Mouse (Mus musculus) gastrocnemius, adult 8-10 months (tissue): ENCODE results near the gene Trmt1. TPM values are rescaled to one million over a fixed set of nuclear protein-coding genes. Genes with fewer than 3 reads are reported as not detected.
A peak's percentile ranks its signal among the peaks of the same experiment; 100 is the strongest.

Experiments
- DNase-seq, 2 experiments: peaks; one replicate each; pipeline ENCODE4 v3.0.0; 2022; ENCODE audit warnings: low spot score in 2 of 2
- total RNA-seq, 4 experiments: library from RNA; stranded (reverse); gene quantifications; 2 replicates each; pipeline ENCODE4 v1.2.4; 2022

Trmt1 gene
- total RNA-seq, 4 experiments from 2014 or later = 44.9 to 73.7 (median 53.5) TPM

GRCm38 (mm10) chr8:84689091-84689915 is 3.2 kb downstream of the Trmt1 start:
- peak; percentile 80 for DNase-seq

DNA sequence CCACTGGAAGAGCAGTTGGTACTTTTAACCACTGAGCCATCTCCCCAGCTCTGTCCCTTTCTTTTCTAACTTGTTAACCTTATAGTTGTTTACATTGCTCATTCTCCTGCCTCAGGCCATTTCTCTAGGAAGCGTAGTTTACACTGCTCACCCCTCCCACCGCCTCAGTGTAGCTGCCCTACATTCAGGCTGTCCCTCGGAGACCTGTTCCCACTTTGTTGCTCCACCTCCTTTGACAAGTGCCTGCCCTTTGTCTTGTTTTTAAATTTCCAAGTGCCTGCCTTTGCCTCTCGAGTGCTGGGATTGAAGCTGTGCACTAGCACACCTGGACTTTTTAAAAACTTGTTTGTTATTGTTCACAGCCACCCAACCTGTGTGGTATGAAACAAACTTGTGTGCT is 7.2 kb downstream of the Trmt1 start:
- no peak for DNase-seq

GRCm38 (mm10) chr8:84695140-84695539 is 9.0 kb downstream of the Trmt1 start:
- no peak for DNase-seq

- DNase-seq = no peak
Measured at GRCm38 (mm10) chr8:84697166-84698130, 11.3 kb downstream of the Trmt1 start.

DNA sequence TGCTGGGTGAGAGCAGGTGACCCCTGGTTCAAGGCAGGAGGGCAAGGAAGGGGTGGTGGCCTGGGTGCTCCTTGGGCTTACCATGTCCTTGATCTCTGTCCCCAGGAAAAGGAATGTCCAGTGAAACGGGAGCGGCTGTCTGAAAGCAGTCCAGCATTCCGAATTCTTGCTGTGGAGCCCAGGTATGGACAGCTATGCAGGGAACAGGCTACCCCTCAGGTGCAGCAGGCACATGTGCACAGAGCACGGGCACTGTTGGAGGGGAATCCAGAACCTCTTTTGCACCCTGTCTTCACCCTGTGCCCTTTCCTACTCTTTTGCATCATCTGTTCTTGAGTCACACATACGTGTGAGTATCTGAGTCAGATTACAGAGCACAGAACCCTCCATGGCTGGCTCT is 12.2 kb downstream of the Trmt1 start:
- DNase-seq = no peak

GRCm38 (mm10) chr8:84698929-84699401 is 12.9 kb downstream of the Trmt1 start:
- peak; percentile 54 to 59 for DNase-seq

GRCm38 (mm10) chr8:84699861-84700322 is 13.8 kb downstream of the Trmt1 start:
- peak; percentile 39 to 45 for DNase-seq

- DNase-seq = no peak
Measured at GRCm38 (mm10) chr8:84700526-84700925, 14.4 kb downstream of the Trmt1 start.

- DNase-seq = peak in 1 of 2 experiments; percentile 2
Measured at GRCm38 (mm10) chr8:84700941-84701911, 15.1 kb downstream of the Trmt1 start, which contains the start of gene Lyl1. Gene Lyl1 (plus strand): TSS chr8:84701457.

DNA sequence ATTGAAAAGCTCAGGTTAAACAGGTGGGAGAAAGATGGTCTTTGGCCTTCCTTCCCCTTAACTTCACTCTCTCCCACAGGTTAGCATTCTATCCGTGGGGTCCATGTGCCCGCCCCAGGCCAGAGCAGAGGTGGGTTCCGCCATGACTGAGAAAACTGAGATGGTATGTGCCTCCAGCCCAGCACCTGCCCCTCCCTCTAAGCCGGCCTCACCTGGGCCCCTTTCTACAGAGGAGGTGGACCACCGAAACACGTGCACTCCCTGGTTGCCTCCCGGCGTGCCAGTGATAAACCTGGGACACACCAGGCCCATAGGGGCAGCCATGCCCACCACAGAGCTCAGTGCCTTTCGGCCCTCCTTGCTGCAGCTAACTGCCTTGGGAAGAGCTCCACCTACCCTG is 16.5 kb downstream of the Trmt1 start:
- DNase-seq = peak in 1 of 2 experiments; percentile 1

- DNase-seq = peak in 1 of 2 experiments; percentile 1
Measured at GRCm38 (mm10) chr8:84702963-84703465, 16.9 kb downstream of the Trmt1 start.

DNA sequence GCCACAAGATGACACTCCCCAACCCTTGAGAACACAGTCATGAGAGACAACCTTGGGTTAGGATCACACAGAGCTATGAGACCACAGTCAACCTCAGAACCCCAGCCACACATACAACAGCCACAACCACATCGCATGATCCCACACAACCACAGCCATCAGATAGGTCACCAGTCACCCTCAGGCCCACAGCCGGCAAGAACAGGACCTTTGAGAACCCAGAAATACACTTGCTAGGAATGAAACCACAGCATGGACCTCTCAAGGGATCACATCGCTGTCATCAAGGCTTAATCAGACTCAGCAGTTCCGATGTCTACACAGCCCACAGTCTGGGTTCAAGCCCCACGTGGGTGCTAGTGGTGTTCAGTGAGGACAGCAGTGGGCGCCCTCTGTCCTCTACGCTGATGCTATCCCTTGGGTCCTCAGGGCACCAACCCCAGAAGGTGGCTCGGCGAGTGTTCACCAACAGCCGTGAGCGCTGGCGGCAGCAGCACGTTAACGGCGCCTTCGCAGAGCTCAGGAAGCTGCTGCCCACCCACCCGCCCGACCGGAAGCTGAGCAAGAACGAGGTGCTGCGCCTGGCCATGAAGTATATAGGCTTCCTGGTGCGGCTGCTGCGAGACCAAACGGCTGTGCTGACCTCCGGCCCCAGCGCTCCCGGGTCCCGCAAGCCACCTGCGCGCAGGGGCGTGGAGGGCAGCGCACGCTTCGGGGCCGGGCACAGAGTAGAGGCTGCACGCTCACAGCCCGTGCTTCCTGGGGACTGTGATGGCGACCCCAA is 17.6 kb downstream of the Trmt1 start:
- DNase-seq = peak in 1 of 2 experiments; percentile 2

- peak; percentile 70 to 74 for DNase-seq
Measured at GRCm38 (mm10) chr8:84704356-84704755, 18.2 kb downstream of the Trmt1 start.

- DNase-seq = peak; percentile 4 to 25
Measured at GRCm38 (mm10) chr8:84704867-84705831, 19.0 kb downstream of the Trmt1 start.

GRCm38 (mm10) chr8:84705960-84706359 is 19.9 kb downstream of the Trmt1 start:
- DNase-seq = no peak

DNA sequence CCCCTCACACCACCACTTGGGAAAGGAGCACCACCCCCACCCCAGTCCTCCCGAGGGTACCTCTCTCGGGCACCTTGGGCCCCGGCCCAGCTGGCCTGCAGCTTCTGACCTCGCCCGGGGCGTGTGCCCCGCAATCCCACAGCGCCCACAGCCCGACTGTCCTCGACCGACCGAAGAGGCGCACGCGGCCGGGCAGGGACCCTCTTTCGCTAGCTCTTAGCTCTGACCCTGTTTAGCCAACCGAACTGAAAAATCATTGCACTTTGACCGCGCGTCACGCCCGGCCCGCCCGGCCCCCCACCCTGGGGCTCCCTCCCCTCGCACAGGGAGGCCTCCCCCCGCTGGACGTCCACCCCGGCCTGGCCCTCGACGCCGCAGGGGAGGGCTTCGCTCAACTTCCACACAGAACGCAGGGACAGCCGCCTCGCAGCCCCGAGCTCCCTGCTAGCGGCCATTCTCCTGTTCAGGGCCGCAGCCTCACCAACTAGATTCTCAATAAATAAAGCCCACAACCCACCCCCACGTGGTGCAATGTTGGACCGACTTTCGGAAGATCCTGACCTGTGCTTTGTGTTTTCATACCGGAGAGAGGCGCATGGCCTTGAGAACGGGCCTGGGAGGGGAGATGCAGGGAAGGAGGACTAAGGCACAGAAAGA is 20.6 kb downstream of the Trmt1 start:
- DNase-seq = peak in 1 of 2 experiments; percentile 31

GRCm38 (mm10) chr8:84707267-84707883 is 21.3 kb downstream of the Trmt1 start:
- peak in 1 of 2 experiments; percentile 28 for DNase-seq
